9 mouse cellular contexts compared by ENCODE assay signal in genomic region chr8:116114502-116114901, GRCm38 (mm10).
DNase-seq lines count a peak whose midpoint lies in the region; ATAC-seq and TF ChIP-seq lines count a peak whose summit lies in the region.
"Had no signal": no experiment of that assay in that cellular context is flagged by ENCODE, and none has a peak within 500 bp of the region (broad histone marks: within the 10 kb centered on the region; RNA-seq: fewer than 3 reads in every experiment).

No protein-coding gene starts in this region.

- ATAC-seq in kidney, embryonic 14.5 days (ENCODE audit: low FRiP score, low TSS enrichment), result no peak
- ATAC-seq in lung, embryonic 14.5 days (ENCODE audit: insufficient read depth), result peak; percentile 7; the same call in 1 of the 2 replicates
- ATAC-seq in liver, embryonic 11.5 days (replicated peaks; ENCODE audit: low FRiP score), result no peak
- ATAC-seq in forebrain, embryonic 13.5 days, result no peak

- H3K9ac ChIP-seq in kidney, embryonic 14.5 days (ENCODE audit: low read depth, low read length), result no peak overlapping the region
- H3K9ac ChIP-seq in lung, embryonic 14.5 days, result no peak overlapping the region
- no peak overlapping the region for H3K9ac ChIP-seq in liver, embryonic 11.5 days (ENCODE audit: low read depth, low read length)
- no peak overlapping the region for H3K9ac ChIP-seq in forebrain, embryonic 13.5 days
- H3K9ac ChIP-seq: heart, embryonic 13.5 days had no signal

- peaks cover 2% of the 10 kb centered on the region; the same call in 1 of the 2 replicates for H3K4me1 ChIP-seq in kidney, embryonic 14.5 days (ENCODE audit: control insufficient read depth, insufficient read depth, low read length)
- H3K4me1 ChIP-seq in lung, embryonic 14.5 days (ENCODE audit: insufficient read depth), result peaks cover 27% of the 10 kb centered on the region
- no peaks in the 10 kb centered on the region for H3K4me1 ChIP-seq in liver, embryonic 11.5 days (replicated peaks; ENCODE audit: control insufficient read depth, insufficient read depth, low read length)
- H3K4me1 ChIP-seq in forebrain, embryonic 13.5 days, result peaks cover 17% of the 10 kb centered on the region

- no peak overlapping the region for H3K4me3 ChIP-seq in kidney, embryonic 14.5 days (ENCODE audit: low read length)
- H3K4me3 ChIP-seq in lung, embryonic 14.5 days (ENCODE audit: low read depth, low read length), result no peak overlapping the region
- H3K4me3 ChIP-seq in liver, embryonic 11.5 days (ENCODE audit: low read depth, low read length), result no peak overlapping the region
- no peak overlapping the region for H3K4me3 ChIP-seq in forebrain, embryonic 13.5 days
- H3K4me3 ChIP-seq: heart, embryonic 13.5 days had no signal

- no peaks in the 10 kb centered on the region for H3K36me3 ChIP-seq in kidney, embryonic 14.5 days (ENCODE audit: control insufficient read depth, insufficient read depth, low read length)
- no peaks in the 10 kb centered on the region for H3K36me3 ChIP-seq in lung, embryonic 14.5 days (ENCODE audit: insufficient read depth)
- no peaks in the 10 kb centered on the region for H3K36me3 ChIP-seq in liver, embryonic 11.5 days (ENCODE audit: control insufficient read depth, insufficient read depth, low read length)
- no peaks in the 10 kb centered on the region for H3K36me3 ChIP-seq in forebrain, embryonic 13.5 days (ENCODE audit: poor library complexity, severe bottlenecking)
- H3K36me3 ChIP-seq: heart, embryonic 13.5 days had no signal

- TF ChIP-seq CTCF in lung, embryonic 14.5 days (IDR thresholded peaks at IDR 0.05; ENCODE audit: low read depth), result no peak

- H3K27me3 ChIP-seq in kidney, embryonic 14.5 days (ENCODE audit: control insufficient read depth, insufficient read depth, low read length), result no peaks in the 10 kb centered on the region
- no peaks in the 10 kb centered on the region for H3K27me3 ChIP-seq in lung, embryonic 14.5 days (ENCODE audit: insufficient read depth, low read length)
- H3K27me3 ChIP-seq in liver, embryonic 11.5 days (replicated peaks; ENCODE audit: control insufficient read depth, insufficient read depth, low read length), result no peaks in the 10 kb centered on the region
- no peaks in the 10 kb centered on the region for H3K27me3 ChIP-seq in forebrain, embryonic 13.5 days
- H3K27me3 ChIP-seq: heart, embryonic 13.5 days had no signal

- H3K27ac ChIP-seq in kidney, embryonic 14.5 days (ENCODE audit: low read depth, low read length), result no peak overlapping the region
- H3K27ac ChIP-seq in lung, embryonic 14.5 days (ENCODE audit: low read depth), result peak overlapping the region; percentile 18; the same call in 1 of the 2 replicates
- H3K27ac ChIP-seq in liver, embryonic 11.5 days (ENCODE audit: low read depth, low read length), result no peak overlapping the region
- no peak overlapping the region for H3K27ac ChIP-seq in forebrain, embryonic 13.5 days
- H3K27ac ChIP-seq: heart, embryonic 13.5 days had no signal

- 73% methylated on average over 2 of the region's 2 CpGs for WGBS in kidney, embryonic 14.5 days
- WGBS in lung, embryonic 14.5 days, result 46% methylated on average over 2 of the region's 2 CpGs
- 74% methylated on average over 2 of the region's 2 CpGs for WGBS in liver, embryonic 11.5 days
- WGBS in forebrain, embryonic 13.5 days, result 78% methylated on average over 2 of the region's 2 CpGs

- H3K4me2 ChIP-seq in kidney, embryonic 14.5 days (replicated peaks; ENCODE audit: low read depth, low read length), result no peak overlapping the region
- no peak overlapping the region for H3K4me2 ChIP-seq in lung, embryonic 14.5 days
- no peak overlapping the region for H3K4me2 ChIP-seq in liver, embryonic 11.5 days
- no peak overlapping the region for H3K4me2 ChIP-seq in forebrain, embryonic 13.5 days
- H3K4me2 ChIP-seq: heart, embryonic 13.5 days had no signal

- no peaks in the 10 kb centered on the region for H3K9me3 ChIP-seq in kidney, embryonic 14.5 days (ENCODE audit: control insufficient read depth, low read length)
- no peaks in the 10 kb centered on the region for H3K9me3 ChIP-seq in lung, embryonic 14.5 days (ENCODE audit: low read depth, low read length)
- no peaks in the 10 kb centered on the region for H3K9me3 ChIP-seq in liver, embryonic 11.5 days (ENCODE audit: control insufficient read depth, low read length)
- no peaks in the 10 kb centered on the region for H3K9me3 ChIP-seq in forebrain, embryonic 13.5 days (replicated peaks)
- H3K9me3 ChIP-seq: heart, embryonic 13.5 days had no signal

- DNase-seq in kidney, adult 11 months, result peak; percentile 11
- peak; percentile 49 for DNase-seq in adrenal gland, postnatal 10 days
- peak; percentile 26 to 27 for DNase-seq in cerebellum, postnatal 36 days
- DNase-seq in lung, embryonic 14.5 days, result peak; percentile 86
- no peak for DNase-seq in liver, embryonic 11.5 days (ENCODE audit: low spot score)
- DNase-seq in natural killer cell, adult 2 months (ENCODE audit: low spot score in 2 of 2), result no peak

Comparison
In these comparisons a context has a peak if more than half of its experiments do, and no peak if none do; other contexts are left out.
1. DNase-seq: peak in kidney, adult 11 months (single experiment), adrenal gland, postnatal 10 days (single experiment), cerebellum, postnatal 36 days (2 of 2) and lung, embryonic 14.5 days (single experiment); none in liver, embryonic 11.5 days (single experiment) and natural killer cell, adult 2 months (0 of 2).